Mouse (Mus musculus) stomach, embryonic 16.5 days (tissue): ENCODE data around the gene Stard10. TPM values are rescaled to one million over a fixed set of nuclear protein-coding genes. Genes with fewer than 3 reads are reported as not detected.

ENCODE experiments used
- ATAC-seq: fragments of 200-750 bp; cut with Nextera tagmentation; 2 replicates; pipeline ENCODE4 v1.8.0; 2017; ENCODE audit warnings: moderate number of reproducible peaks, moderate TSS enrichment; ENCODE audit not compliant: insufficient read depth, low FRiP score
- H3K27ac ChIP-seq: fragments of 300-500 bp; sonication (generic); 2 replicates; pipeline ENCODE4 v1.5.1; 2014; ENCODE audit warnings: low read length
- H3K27me3 ChIP-seq: fragments of 300-500 bp; sonication (generic); 2 replicates; pipeline ENCODE4 v1.6.1; 2014; ENCODE audit warnings: low read length, control low read depth, mixed read lengths; ENCODE audit not compliant: control insufficient read depth, insufficient read depth
- H3K36me3 ChIP-seq: fragments of 300-500 bp; sonication (generic); 2 replicates; pipeline ENCODE4 v1.6.1; 2014; ENCODE audit warnings: low read length; ENCODE audit not compliant: control insufficient read depth, insufficient read depth
- H3K4me1 ChIP-seq: fragments of 300-500 bp; sonication (generic); 2 replicates; pipeline ENCODE4 v1.6.1; 2014; ENCODE audit warnings: low read length, control low read depth, mixed read lengths; ENCODE audit not compliant: control insufficient read depth, insufficient read depth
- H3K4me2 ChIP-seq: fragments of 300-500 bp; sonication (generic); 2 replicates; pipeline ENCODE4 v1.6.1; 2014; ENCODE audit warnings: low read depth, low read length, mixed read lengths
- H3K4me3 ChIP-seq: fragments of 300-500 bp; sonication (generic); replicated peaks from 2 replicates; pipeline ENCODE4 v1.5.1; 2014; ENCODE audit warnings: mild to moderate bottlenecking, low read length
- H3K9ac ChIP-seq: fragments of 300-500 bp; sonication (generic); 2 replicates; pipeline ENCODE4 v1.6.1; 2014; ENCODE audit warnings: low read length
- H3K9me3 ChIP-seq: fragments of 300-500 bp; sonication (generic); replicated peaks from 2 replicates; pipeline ENCODE4 v1.6.1; 2016; ENCODE audit warnings: low read length, control low read depth; ENCODE audit not compliant: control insufficient read depth
- WGBS: fragments of 180-500 bp; shearing (Covaris S2); extraction: QIAGEN DNeasy Blood & Tissue Kit; methylation state at CpG from one replicate; pipeline ENCODE4 v1.1.7; 2014; 5-methylcytosine and 5-hydroxymethylcytosine counted together
- polyA plus RNA-seq: library from polyadenylated mRNA; unstranded; fragments of >200 nt; fragmentation: Nextera tagmentation; extraction: Ambion mirVana; gene quantifications from 2 replicates; pipeline ENCODE4 v1.2.1, GENCODE M21; 2015

Stard10 gene
- polyA plus RNA-seq, 1 experiment from 2014 or later: 95.6 TPM

DNA sequence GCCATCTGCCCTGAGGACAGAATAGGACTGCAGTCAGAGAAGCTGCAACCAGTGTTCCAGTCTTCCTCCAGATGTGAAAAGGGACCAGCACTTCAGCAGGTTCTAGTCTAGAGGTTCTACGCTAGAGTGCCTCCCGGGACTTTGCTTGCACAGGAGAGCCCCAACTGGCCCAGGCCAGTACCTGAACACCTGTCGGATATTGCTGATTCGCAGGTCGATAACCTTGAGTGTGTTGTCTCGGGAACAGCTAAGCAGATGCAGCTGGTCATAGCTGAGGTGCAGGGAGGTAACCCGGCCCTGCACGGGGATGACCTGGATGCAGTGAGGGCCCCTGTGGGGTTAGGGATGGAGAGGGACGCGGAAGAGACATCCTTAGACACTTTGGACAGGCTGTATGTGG lies 26.5 kb upstream of the Stard10 start:
- no peak for ATAC-seq
- Histone ChIP-seq H3K27ac (no peak overlapping the region), H3K4me2 (no peak overlapping the region), H3K4me3 (no peak overlapping the region), H3K9me3 (no peaks in the 10 kb centered on the region), H3K36me3 (no peaks in the 10 kb centered on the region), H3K4me1 (no peaks in the 10 kb centered on the region), H3K27me3 (no peaks in the 10 kb centered on the region), H3K9ac (no peak overlapping the region)
- 85% methylated on average over 10 of the region's 10 CpGs for WGBS

DNA sequence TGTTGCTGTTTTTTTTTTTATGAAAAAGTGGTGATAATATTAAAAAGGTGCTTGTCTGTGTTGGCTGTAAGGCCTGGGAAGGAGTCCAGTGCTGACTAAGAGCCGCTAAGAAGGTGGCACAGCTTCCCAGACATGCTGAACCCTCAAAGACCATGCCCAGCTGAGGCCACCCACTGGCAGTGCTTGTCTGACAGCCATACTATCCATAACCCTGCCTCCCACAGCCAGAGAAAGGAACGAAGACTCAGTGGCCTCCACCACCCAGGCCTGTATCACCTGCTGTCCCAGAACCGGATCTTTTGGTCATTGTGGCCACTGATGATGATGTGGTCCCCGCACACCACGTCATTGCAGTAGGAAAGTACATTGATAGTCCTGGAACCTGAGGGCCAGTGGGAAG lies 25.7 kb upstream of the Stard10 start:
- H3K27me3 ChIP-seq: no peaks in the 10 kb centered on the region
- H3K27ac ChIP-seq: no peak overlapping the region
- H3K36me3 ChIP-seq: no peaks in the 10 kb centered on the region
- H3K4me1 ChIP-seq: 0 out of 2 replicates have a peak, but pooled peaks cover under 1% of the 10 kb centered on the region
- no peak overlapping the region for H3K4me3 ChIP-seq
- no peak overlapping the region for H3K9ac ChIP-seq
- no peak overlapping the region for H3K4me2 ChIP-seq
- 78% methylated on average over 5 of the region's 5 CpGs for WGBS
- no peak for ATAC-seq
- no peaks in the 10 kb centered on the region for H3K9me3 ChIP-seq

DNA sequence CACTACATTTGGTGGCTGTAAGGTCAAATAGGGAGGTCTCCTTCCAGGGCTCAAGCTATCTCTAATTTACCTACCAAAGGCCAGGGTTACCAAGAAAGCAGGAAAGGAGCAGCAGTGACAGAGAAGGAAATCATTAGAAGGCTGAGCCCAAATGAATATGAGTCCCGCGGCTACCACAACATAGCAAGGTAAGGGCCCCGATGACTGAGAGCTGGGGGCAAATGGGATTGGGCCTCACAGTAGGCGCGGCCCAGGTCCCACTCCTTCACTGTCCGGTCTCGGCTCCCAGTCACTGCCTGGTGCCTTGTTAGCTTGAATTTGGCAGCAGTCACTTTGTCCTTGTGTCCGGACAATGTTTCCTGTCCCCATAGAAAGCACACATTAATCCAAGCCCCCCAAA lies 25.2 kb upstream of the Stard10 start:
- no peak overlapping the region for H3K9ac ChIP-seq
- no peak overlapping the region for H3K27ac ChIP-seq
- 0 out of 2 replicates have a peak, but pooled peaks cover 5% of the 10 kb centered on the region for H3K4me1 ChIP-seq
- WGBS: 83% methylated on average over 8 of the region's 8 CpGs
- H3K4me2 ChIP-seq: no peak overlapping the region
- H3K4me3 ChIP-seq: no peak overlapping the region
- no peaks in the 10 kb centered on the region for H3K36me3 ChIP-seq
- H3K9me3 ChIP-seq: no peaks in the 10 kb centered on the region
- no peak for ATAC-seq
- H3K27me3 ChIP-seq: no peaks in the 10 kb centered on the region

DNA sequence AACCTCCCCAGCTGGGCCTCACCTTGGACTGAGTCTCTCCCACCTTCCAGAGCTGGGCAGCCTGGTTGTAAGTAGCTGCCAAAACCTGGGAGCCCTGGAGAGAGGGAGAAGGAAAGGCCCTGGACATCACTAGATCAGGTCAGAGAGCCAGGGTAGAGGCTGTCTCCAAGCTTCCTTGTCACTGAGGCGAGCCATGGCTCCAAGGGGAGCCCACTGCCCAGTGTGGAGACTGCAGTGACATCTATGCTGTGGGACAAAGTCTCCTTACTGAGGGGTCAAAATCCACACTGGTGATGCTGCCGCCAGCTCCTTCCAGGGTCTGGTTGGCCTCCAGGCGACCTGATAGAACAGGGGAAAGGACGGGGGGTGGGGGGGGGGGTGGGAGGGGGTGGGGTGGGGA lies 24.8 kb upstream of the Stard10 start:
- H3K36me3 ChIP-seq: no peaks in the 10 kb centered on the region
- H3K4me1 ChIP-seq: 0 out of 2 replicates have a peak, but pooled peaks cover 8% of the 10 kb centered on the region
- H3K4me2 ChIP-seq: no peak overlapping the region
- H3K27ac ChIP-seq: no peak overlapping the region
- no peak overlapping the region for H3K9ac ChIP-seq
- ATAC-seq: no peak
- WGBS: 79% methylated on average over 4 of the region's 4 CpGs
- H3K27me3 ChIP-seq: no peaks in the 10 kb centered on the region
- H3K9me3 ChIP-seq: no peaks in the 10 kb centered on the region
- H3K4me3 ChIP-seq: no peak overlapping the region

DNA sequence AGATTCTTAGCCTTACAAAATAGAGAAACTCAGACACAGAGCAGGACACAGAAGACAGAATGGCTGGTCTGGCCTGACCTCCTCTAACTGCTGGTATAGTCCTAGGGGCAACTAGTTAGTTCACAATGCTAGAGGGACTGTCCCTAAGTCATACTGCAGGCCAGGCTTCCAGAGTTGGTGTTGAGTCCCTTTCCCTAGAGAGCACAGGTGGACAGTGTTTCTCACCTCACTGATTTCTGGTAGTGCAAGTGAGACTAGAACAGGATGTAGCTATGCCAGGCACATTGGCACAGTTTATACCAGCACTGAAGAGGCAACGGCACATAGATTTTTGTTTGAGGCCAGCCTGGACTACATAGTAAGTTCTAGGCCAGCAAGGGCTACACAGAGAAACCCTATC lies 24.2 kb upstream of the Stard10 start:
- no peak overlapping the region for H3K27ac ChIP-seq
- H3K9me3 ChIP-seq: no peaks in the 10 kb centered on the region
- H3K27me3 ChIP-seq: no peaks in the 10 kb centered on the region
- no peak overlapping the region for H3K4me3 ChIP-seq
- 94% methylated on average over 1 of the region's 1 CpGs for WGBS
- H3K4me2 ChIP-seq: no peak overlapping the region
- no peak overlapping the region for H3K9ac ChIP-seq
- 0 out of 2 replicates have a peak, but pooled peaks cover 8% of the 10 kb centered on the region for H3K4me1 ChIP-seq
- ATAC-seq: no peak
- no peaks in the 10 kb centered on the region for H3K36me3 ChIP-seq

DNA sequence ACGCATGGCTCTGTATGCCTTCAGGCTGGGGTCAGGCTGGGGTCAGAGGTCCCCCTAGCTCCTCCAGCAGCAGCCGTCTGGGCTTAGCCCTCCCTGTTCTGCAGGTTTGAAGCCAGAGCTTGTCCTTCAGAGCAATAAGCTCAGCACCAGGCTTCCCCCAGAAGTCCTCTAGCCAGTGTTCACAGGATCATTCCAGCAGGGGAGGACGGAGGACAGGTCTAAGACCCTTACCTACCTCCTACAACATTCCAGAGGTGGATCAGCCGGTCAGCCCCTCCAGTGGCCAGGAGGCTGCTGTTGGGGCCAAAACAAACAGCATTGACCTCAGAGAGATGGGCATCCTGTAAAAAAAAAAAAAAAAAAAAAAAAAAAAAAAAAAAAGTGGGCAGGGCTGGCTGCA lies 23.7 kb upstream of the Stard10 start:
- no peaks in the 10 kb centered on the region for H3K36me3 ChIP-seq
- H3K4me2 ChIP-seq: no peak overlapping the region
- H3K9me3 ChIP-seq: no peaks in the 10 kb centered on the region
- no peak overlapping the region for H3K27ac ChIP-seq
- no peak for ATAC-seq
- no peak overlapping the region for H3K4me3 ChIP-seq
- H3K27me3 ChIP-seq: no peaks in the 10 kb centered on the region
- H3K4me1 ChIP-seq: 0 out of 2 replicates have a peak, but pooled peaks cover 8% of the 10 kb centered on the region
- no peak overlapping the region for H3K9ac ChIP-seq
- WGBS: 54% methylated on average over 4 of the region's 4 CpGs

DNA sequence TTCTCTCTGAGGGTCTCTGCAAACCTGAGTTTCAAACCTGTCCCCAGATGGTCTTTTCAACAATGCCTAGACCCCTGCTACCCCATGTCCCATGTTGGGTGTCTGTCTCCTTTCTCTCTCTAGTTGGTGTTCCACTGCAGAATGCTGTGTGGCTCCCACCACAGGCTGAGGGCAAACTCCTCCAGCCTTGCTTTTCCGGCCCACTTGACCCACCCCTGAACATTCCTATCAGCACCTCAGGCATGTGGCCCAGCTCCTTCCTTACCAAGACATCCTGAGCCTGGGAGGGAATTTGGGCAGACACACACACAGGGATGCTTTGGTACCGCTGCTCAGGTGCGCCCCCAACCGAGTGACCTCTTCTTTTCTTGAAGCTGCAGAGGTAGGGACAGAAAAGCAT lies 23.3 kb upstream of the Stard10 start:
- Histone ChIP-seq H3K9me3 (no peaks in the 10 kb centered on the region), H3K27ac (no peak overlapping the region), H3K4me2 (no peak overlapping the region), H3K4me1 (0 out of 2 replicates have a peak, but pooled peaks cover 8% of the 10 kb centered on the region), H3K36me3 (no peaks in the 10 kb centered on the region), H3K9ac (no peak overlapping the region), H3K27me3 (no peaks in the 10 kb centered on the region), H3K4me3 (no peak overlapping the region)
- ATAC-seq: no peak
- WGBS: 68% methylated on average over 4 of the region's 4 CpGs

DNA sequence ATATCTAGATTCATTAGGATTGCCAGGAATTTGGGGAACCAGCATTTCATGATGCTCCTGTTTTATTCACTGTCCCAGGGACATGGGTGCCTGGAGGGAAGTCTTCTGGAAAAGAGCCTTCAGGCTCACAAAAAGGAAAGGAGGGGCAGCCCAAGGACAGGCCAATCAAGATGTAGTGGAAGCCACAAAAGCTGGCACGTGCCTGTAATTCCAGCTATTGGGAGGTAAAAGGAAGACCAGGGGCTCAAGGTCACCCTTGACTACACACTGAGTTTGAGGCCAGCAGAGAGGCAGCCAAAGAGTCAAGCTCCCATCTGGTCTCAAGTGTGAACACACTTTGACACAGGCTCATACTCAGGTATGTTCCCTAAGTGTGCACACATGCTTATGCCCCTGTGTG lies 21.4 kb upstream of the Stard10 start:
- Histone ChIP-seq H3K4me3 (no peak overlapping the region), H3K9me3 (no peaks in the 10 kb centered on the region), H3K36me3 (no peaks in the 10 kb centered on the region), H3K4me2 (no peak overlapping the region), H3K27me3 (no peaks in the 10 kb centered on the region), H3K4me1 (peaks cover 9% of the 10 kb centered on the region; the same call in 1 of the 2 replicates), H3K27ac (no peak overlapping the region), H3K9ac (no peak overlapping the region)
- ATAC-seq: no peak
- WGBS: 74% methylated on average over 1 of the region's 1 CpGs

DNA sequence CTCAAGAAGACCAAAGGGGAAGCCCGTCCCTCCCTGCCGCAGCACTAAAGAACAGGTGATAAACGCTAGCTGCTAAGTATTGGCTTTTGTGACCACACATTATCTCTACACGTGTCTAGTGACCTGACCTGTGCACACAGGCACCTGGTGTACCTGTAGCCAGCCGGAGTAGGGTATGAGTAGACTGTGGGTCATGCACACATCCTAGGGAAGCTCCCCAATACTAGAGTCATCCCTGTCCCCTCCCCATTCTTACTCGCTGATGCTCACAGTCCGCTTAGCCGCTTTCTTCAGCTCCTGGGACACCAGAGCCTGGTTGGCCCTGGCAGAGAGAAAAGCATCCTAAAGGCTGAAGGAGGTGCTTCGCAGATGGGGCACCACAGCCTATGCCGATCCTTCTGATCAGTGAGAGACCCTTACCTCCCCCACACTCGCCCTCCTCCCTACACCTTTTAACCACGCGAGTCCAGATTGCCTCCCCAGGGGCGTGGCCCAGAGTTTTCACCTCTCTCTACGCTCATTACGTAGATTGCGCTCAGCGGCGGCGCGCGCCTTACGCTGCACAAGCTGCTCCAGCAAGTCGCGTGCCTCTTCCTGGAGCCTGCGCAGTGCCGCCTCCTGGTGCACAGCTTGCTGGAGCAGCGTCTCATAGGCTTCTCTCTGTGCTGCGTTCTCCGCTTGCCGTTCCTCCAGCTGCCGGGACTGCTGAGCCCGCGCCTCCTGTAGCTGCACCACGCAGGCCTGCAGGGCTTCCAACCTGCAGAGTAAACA lies 20.4 kb upstream of the Stard10 start:
- Histone ChIP-seq H3K27ac (0 out of 2 replicates have a peak overlapping the region, but pooled peaks have one; percentile 37), H3K9ac (peak overlapping the region; percentile 56), H3K27me3 (no peaks in the 10 kb centered on the region), H3K4me2 (peak overlapping the region; percentile 67), H3K4me1 (peaks cover 17% of the 10 kb centered on the region; the same call in 1 of the 2 replicates), H3K36me3 (no peaks in the 10 kb centered on the region), H3K4me3 (peak overlapping the region; percentile 41), H3K9me3 (no peaks in the 10 kb centered on the region)
- peak; percentile 83; the same call in 1 of the 2 replicates for ATAC-seq
- 9% methylated on average over 35 of the region's 35 CpGs for WGBS
